Mouse (Mus musculus): Measurements from ENCODE around the gene Fhl3.

DNA sequence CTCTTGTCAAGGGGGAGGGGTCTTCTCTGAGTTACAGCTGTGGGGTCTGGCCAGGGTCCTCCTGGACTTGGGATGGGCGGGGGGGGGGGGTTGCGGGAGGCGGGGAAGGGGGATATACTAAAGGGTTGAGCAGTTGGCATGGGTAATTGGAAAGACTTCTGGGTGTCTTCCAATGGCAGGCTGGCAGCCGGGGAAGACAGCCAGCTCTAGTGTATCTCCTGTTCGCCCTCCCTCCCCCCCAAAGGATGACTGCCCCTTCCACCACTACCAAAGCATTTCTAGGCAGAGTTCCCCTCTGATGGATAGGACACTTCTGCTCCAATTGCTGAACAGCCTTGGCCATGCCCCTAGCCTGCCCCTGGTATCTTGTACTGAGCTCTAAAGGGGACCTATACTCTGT lies 1.4 kb downstream of the Fhl3 start:
- TF ChIP-seq CTCF (IDR thresholded peaks at IDR 0.05; ENCODE audit: extremely low read depth, insufficient read depth, insufficient read length, insufficient replicate concordance) (no peak), POLR2A (IDR thresholded peaks at IDR 0.05; ENCODE audit: low read depth, low read length) (no peak)

All from spleen, adult 2 months (tissue).